In genomic region chr3:154798806-154799205, GRCm38 (mm10) we compare ENCODE assay signal across 20 mouse cellular contexts.
DNase-seq lines count a peak whose midpoint lies in the region; ATAC-seq and TF ChIP-seq lines count a peak whose summit lies in the region.
"Had no signal": no experiment of that assay in that cellular context is flagged by ENCODE, and none has a peak within 500 bp of the region (broad histone marks: within the 10 kb centered on the region; RNA-seq: fewer than 3 reads in every experiment).

No protein-coding gene starts in this region.

- no peaks in the 10 kb centered on the region for H3K9me3 ChIP-seq in midbrain, embryonic 10.5 days (replicated peaks)
- H3K9me3 ChIP-seq: embryonic facial prominence, embryonic 12.5 days; heart, embryonic 15.5 days; hindbrain, embryonic 13.5 days; intestine, embryonic 15.5 days; kidney, embryonic 15.5 days had no signal

- H3K4me1 ChIP-seq in midbrain, embryonic 10.5 days: no peaks in the 10 kb centered on the region
- H3K4me1 ChIP-seq: embryonic facial prominence, embryonic 12.5 days; heart, embryonic 15.5 days; intestine, embryonic 15.5 days; kidney, embryonic 15.5 days had no signal

- TF ChIP-seq CTCF in gastrocnemius, adult 2 months (IDR thresholded peaks at IDR 0.05): no peak

- no peak overlapping the region for H3K4me3 ChIP-seq in gastrocnemius, adult 2 months
- no peak overlapping the region for H3K4me3 ChIP-seq in midbrain, embryonic 10.5 days
- H3K4me3 ChIP-seq: embryonic facial prominence, embryonic 12.5 days; heart, embryonic 15.5 days; hindbrain, embryonic 13.5 days; intestine, embryonic 15.5 days; kidney, embryonic 15.5 days had no signal

- intact Hi-C loops in gastrocnemius, adult 2 months (cut with DNase I): no loop called here

- no peaks in the 10 kb centered on the region for H3K36me3 ChIP-seq in midbrain, embryonic 10.5 days
- H3K36me3 ChIP-seq: embryonic facial prominence, embryonic 12.5 days; heart, embryonic 15.5 days; hindbrain, embryonic 13.5 days; intestine, embryonic 15.5 days; kidney, embryonic 15.5 days had no signal

- no peak overlapping the region for H3K27ac ChIP-seq in gastrocnemius, adult 2 months
- no peak overlapping the region for H3K27ac ChIP-seq in midbrain, embryonic 10.5 days (replicated peaks)
- H3K27ac ChIP-seq: embryonic facial prominence, embryonic 12.5 days; heart, embryonic 15.5 days; hindbrain, embryonic 13.5 days; intestine, embryonic 15.5 days; kidney, embryonic 15.5 days had no signal

- no peaks in the 10 kb centered on the region for H3K27me3 ChIP-seq in midbrain, embryonic 10.5 days (ENCODE audit: low read depth, poor library complexity, severe bottlenecking)
- H3K27me3 ChIP-seq: CH12.LX; embryonic facial prominence, embryonic 12.5 days; heart, embryonic 15.5 days; hindbrain, embryonic 13.5 days; intestine, embryonic 15.5 days; kidney, embryonic 15.5 days had no signal

- DNase-seq in cerebellum, adult 8-10 months: peak; percentile 6
- peak; percentile 15 for DNase-seq in gastrocnemius, postnatal 25 days
- DNase-seq in gastrocnemius, adult 2 months: no peak
- DNase-seq in brain, adult 2 months (ENCODE audit: low read depth, low spot score): peak; percentile 27
- peak; percentile 21 to 36 for DNase-seq in cerebellum, postnatal 36 days
- no peak for DNase-seq in right cerebral cortex, postnatal 25 days
- no peak for DNase-seq in midbrain, embryonic 10.5 days (ENCODE audit: low spot score)
- DNase-seq: adrenal gland, adult 8-10 months; adrenal gland, postnatal 36 days; gastrocnemius, postnatal 36 days; heart, postnatal 14 days; kidney, adult 18-20 months had no signal

- 88% methylated on average over 4 of the region's 4 CpGs for WGBS in midbrain, embryonic 10.5 days

- no peak for ATAC-seq in cerebellum, adult (ENCODE audit: insufficient number of reproducible peaks, low FRiP score, low TSS enrichment)
- ATAC-seq: forebrain, embryonic 16.5 days; intestine, embryonic 15.5 days had no signal

Comparison
In these comparisons a context has a peak if more than half of its experiments do, and no peak if none do; other contexts are left out.
1. DNase-seq: peak in cerebellum, adult 8-10 months (single experiment), gastrocnemius, postnatal 25 days (single experiment), brain, adult 2 months (single experiment) and cerebellum, postnatal 36 days (2 of 2); none in gastrocnemius, adult 2 months (single experiment), right cerebral cortex, postnatal 25 days (single experiment) and midbrain, embryonic 10.5 days (single experiment).